Mouse (Mus musculus): ENCODE measurements around the gene Elovl2.

The Elovl2 gene

GRCm38 (mm10) chr13:41134901-41135300, 85.3 kb downstream of the Elovl2 start:
- DNase-seq, result peak; percentile 24 to 65
